Mouse (Mus musculus): ENCODE measurements around the gene Pdzd2.

GRCm38 (mm10) chr15:12322676-12323402, 416.9 kb downstream of the Pdzd2 start:
- no peak for TF ChIP-seq CTCF (IDR thresholded peaks at IDR 0.05; ENCODE audit: extremely low read depth, insufficient read depth, low read length)
- TF ChIP-seq POLR2A (IDR thresholded peaks at IDR 0.05; ENCODE audit: extremely low read depth, insufficient read depth, low read length), result no peak
